Mouse (Mus musculus): ENCODE results near the gene Surf6. TPM values are rescaled to one million over a fixed set of nuclear protein-coding genes. Genes with fewer than 3 reads are reported as not detected.

The Surf6 gene
- total RNA-seq, 2 experiments from 2014 or later = 6.1 to 7.6 TPM

GRCm38 (mm10) chr2:26862856-26863255 lies 39.8 kb downstream of the Surf6 start:
- ATAC-seq (replicated peaks; ENCODE audit: low FRiP score, poor library complexity, severe bottlenecking) = no peak

DNA sequence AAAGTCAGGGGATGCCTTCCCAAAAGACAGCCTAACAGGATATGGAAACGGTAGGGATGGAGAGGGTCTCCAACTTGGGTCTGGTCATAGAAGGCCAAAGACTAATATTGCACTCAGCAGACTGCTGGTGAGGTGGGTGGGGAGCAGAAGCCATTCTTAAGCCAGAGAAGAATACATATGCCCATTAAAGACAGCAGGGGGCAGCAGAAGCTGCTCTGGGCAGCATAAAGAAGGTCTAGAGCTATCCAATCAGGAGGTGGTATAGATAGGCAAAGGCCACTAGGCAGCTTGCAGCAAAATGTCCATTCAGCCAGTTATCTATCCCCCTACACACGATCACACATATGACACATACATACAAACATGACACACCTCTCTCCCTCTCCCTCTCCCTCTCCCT lies 55.0 kb downstream of the Surf6 start:
- 0 out of 2 replicates have a peak, but pooled peaks have one; percentile 60 for ATAC-seq (replicated peaks; ENCODE audit: low FRiP score, poor library complexity, severe bottlenecking)

Other genes with a start within 250 kb of the Surf6 start
- not detected in 2 replicates for gene Lcn4, start 231.6 kb downstream of the Surf6 start, total RNA-seq (2015; ENCODE audit: low replicate concordance)
- not detected in 2 replicates for gene Lcn4, start 231.6 kb downstream of the Surf6 start, total RNA-seq (2017; ENCODE audit: low replicate concordance)
- gene Abo, start 37.9 kb downstream of the Surf6 start, total RNA-seq (2015; ENCODE audit: low replicate concordance) = not detected in 2 replicates
- not detected in 2 replicates for gene Abo, start 37.9 kb downstream of the Surf6 start, total RNA-seq (2017; ENCODE audit: low replicate concordance)
- 1.3 and 4.4 TPM in 2 replicates for gene Med22, start 7.8 kb upstream of the Surf6 start, total RNA-seq (2015; ENCODE audit: low replicate concordance)
- 6.0 and 10.6 TPM in 2 replicates for gene Med22, start 7.8 kb upstream of the Surf6 start, total RNA-seq (2017; ENCODE audit: low replicate concordance)
- gene Rpl7a, start 7.9 kb upstream of the Surf6 start, total RNA-seq (2015; ENCODE audit: low replicate concordance) = 469 and 488 TPM in 2 replicates
- 357 and 378 TPM in 2 replicates for gene Rpl7a, start 7.9 kb upstream of the Surf6 start, total RNA-seq (2017; ENCODE audit: low replicate concordance)
- 14.4 and 16.9 TPM in 2 replicates for gene Surf2, start 13.5 kb upstream of the Surf6 start, total RNA-seq (2015; ENCODE audit: low replicate concordance)
- 4.2 and 15.0 TPM in 2 replicates for gene Surf2, start 13.5 kb upstream of the Surf6 start, total RNA-seq (2017; ENCODE audit: low replicate concordance)
- gene Surf1, start 13.7 kb upstream of the Surf6 start, total RNA-seq (2015; ENCODE audit: low replicate concordance) = 9.6 and 34.7 TPM in 2 replicates
- 17.5 and 20.1 TPM in 2 replicates for gene Surf1, start 13.7 kb upstream of the Surf6 start, total RNA-seq (2017; ENCODE audit: low replicate concordance)
- 24.4 and 25.7 TPM in 2 replicates for gene Surf4, start 31.0 kb upstream of the Surf6 start, total RNA-seq (2015; ENCODE audit: low replicate concordance)
- gene Surf4, start 31.0 kb upstream of the Surf6 start, total RNA-seq (2017; ENCODE audit: low replicate concordance) = 18.8 and 21.4 TPM in 2 replicates
- not detected in 2 replicates for gene Stkld1, start 31.2 kb upstream of the Surf6 start, total RNA-seq (2015; ENCODE audit: low replicate concordance)
- gene Stkld1, start 31.2 kb upstream of the Surf6 start, total RNA-seq (2017; ENCODE audit: low replicate concordance) = not detected in 2 replicates
- gene Rexo4, start 61.5 kb upstream of the Surf6 start, total RNA-seq (2015; ENCODE audit: low replicate concordance) = 2.9 and 4.8 TPM in 2 replicates
- 17.0 and 24.2 TPM in 2 replicates for gene Rexo4, start 61.5 kb upstream of the Surf6 start, total RNA-seq (2017; ENCODE audit: low replicate concordance)
- 0.19 and 0.42 TPM in 2 replicates for gene Adamts13, start 70.5 kb upstream of the Surf6 start, total RNA-seq (2015; ENCODE audit: low replicate concordance)
- 0.28 and 0.77 TPM in 2 replicates for gene Adamts13, start 70.5 kb upstream of the Surf6 start, total RNA-seq (2017; ENCODE audit: low replicate concordance)
- 1.2 and 4.4 TPM in 2 replicates for gene Cacfd1, start 107.0 kb upstream of the Surf6 start, total RNA-seq (2015; ENCODE audit: low replicate concordance)
- 2.8 and 14.5 TPM in 2 replicates for gene Cacfd1, start 107.0 kb upstream of the Surf6 start, total RNA-seq (2017; ENCODE audit: low replicate concordance)
- gene Slc2a6, start 125.1 kb upstream of the Surf6 start, total RNA-seq (2015; ENCODE audit: low replicate concordance) = 1.2 and 2.5 TPM in 2 replicates
- 0.56 and 1.9 TPM in 2 replicates for gene Slc2a6, start 125.1 kb upstream of the Surf6 start, total RNA-seq (2017; ENCODE audit: low replicate concordance)
- gene Mymk, start 169.3 kb upstream of the Surf6 start, total RNA-seq (2015; ENCODE audit: low replicate concordance) = not detected in 2 replicates
- gene Mymk, start 169.3 kb upstream of the Surf6 start, total RNA-seq (2017; ENCODE audit: low replicate concordance) = not detected in 2 replicates
- not detected in 2 replicates for gene Adamtsl2, start 176.5 kb upstream of the Surf6 start, total RNA-seq (2015; ENCODE audit: low replicate concordance)
- gene Adamtsl2, start 176.5 kb upstream of the Surf6 start, total RNA-seq (2017; ENCODE audit: low replicate concordance) = not detected in 2 replicates
- not detected in 2 replicates for gene Fam163b, start 239.6 kb upstream of the Surf6 start, total RNA-seq (2015; ENCODE audit: low replicate concordance)
- gene Fam163b, start 239.6 kb upstream of the Surf6 start, total RNA-seq (2017; ENCODE audit: low replicate concordance) = not detected in 2 replicates

Data from erythroblast, adult 5-6 weeks (primary cell).